Mouse (Mus musculus) forebrain, postnatal 0 days (tissue): ENCODE measurements around the gene Fam43b. TPM values are rescaled to one million over a fixed set of nuclear protein-coding genes. Genes with fewer than 3 reads are reported as not detected.

ENCODE experiments used
- ATAC-seq: fragments of 200-750 bp; cut with Nextera tagmentation; 2 replicates; pipeline ENCODE4 v1.8.0; 2017; ENCODE audit warnings: mild to moderate bottlenecking, moderate library complexity
- DNase-seq: peaks from one replicate; pipeline ENCODE4 v3.0.0-alpha.2; 2015
- H3K27ac ChIP-seq: fragments of 300-500 bp; sonication (generic); 2 replicates; pipeline ENCODE4 v1.5.1; 2014; ENCODE audit warnings: low read depth, mild to moderate bottlenecking, antibody characterized with exemption, low read length, moderate library complexity, mixed read lengths
- H3K27me3 ChIP-seq: fragments of 300-500 bp; sonication (generic); 2 replicates; pipeline ENCODE4 v1.6.1; 2014; ENCODE audit warnings: mild to moderate bottlenecking, low read length, mixed read lengths; ENCODE audit not compliant: insufficient read depth
- H3K36me3 ChIP-seq: fragments of 300-500 bp; sonication (generic); 2 replicates; pipeline ENCODE4 v1.6.1; 2014; ENCODE audit warnings: mild to moderate bottlenecking, moderate library complexity; ENCODE audit not compliant: insufficient read depth
- H3K4me1 ChIP-seq: fragments of 300-500 bp; sonication (generic); 2 replicates; pipeline ENCODE4 v1.6.1; 2014; ENCODE audit warnings: antibody characterized with exemption; ENCODE audit not compliant: insufficient read depth
- H3K4me2 ChIP-seq: fragments of 300-500 bp; sonication (generic); 2 replicates; pipeline ENCODE4 v1.6.1; 2014; ENCODE audit warnings: low read depth, mild to moderate bottlenecking, moderate library complexity
- H3K4me3 ChIP-seq: fragments of 300-500 bp; sonication (generic); 2 replicates; pipeline ENCODE4 v1.5.1; 2014; ENCODE audit warnings: low read depth, low read length, mixed read lengths
- H3K9ac ChIP-seq: fragments of 300-500 bp; sonication (generic); 2 replicates; pipeline ENCODE4 v1.6.1; 2014; ENCODE audit warnings: mild to moderate bottlenecking
- H3K9me3 ChIP-seq: fragments of 300-500 bp; sonication (generic); 2 replicates; pipeline ENCODE4 v1.6.1; 2016; ENCODE audit warnings: low read length
- CTCF ChIP-seq: sonication (generic); IDR thresholded peaks from 2 replicates; pipeline ENCODE4 v1.5.1; 2016; ENCODE audit warnings: antibody characterized with exemption, control low read depth, low read depth
- WGBS: fragments of 180-500 bp; shearing (Covaris S2); extraction: QIAGEN DNeasy Blood & Tissue Kit; methylation state at CpG from one replicate; pipeline ENCODE4 v1.1.7; 2014; 5-methylcytosine and 5-hydroxymethylcytosine counted together
- polyA plus RNA-seq: library from polyadenylated mRNA; unstranded; fragments of >200 nt; fragmentation: Nextera tagmentation; extraction: Ambion mirVana; gene quantifications from 2 replicates; pipeline ENCODE4 v1.2.1, GENCODE M21; 2015
- total RNA-seq: library from RNA; depleted of rRNA; stranded (reverse); fragments of >200 nt; gene quantifications from 2 replicates; pipeline ENCODE4 v1.2.3, GENCODE M21; 2014

The Fam43b gene
- total and polyA plus RNA-seq, 2 experiments from 2014 or later, result 14.7 to 22.6 TPM

DNA sequence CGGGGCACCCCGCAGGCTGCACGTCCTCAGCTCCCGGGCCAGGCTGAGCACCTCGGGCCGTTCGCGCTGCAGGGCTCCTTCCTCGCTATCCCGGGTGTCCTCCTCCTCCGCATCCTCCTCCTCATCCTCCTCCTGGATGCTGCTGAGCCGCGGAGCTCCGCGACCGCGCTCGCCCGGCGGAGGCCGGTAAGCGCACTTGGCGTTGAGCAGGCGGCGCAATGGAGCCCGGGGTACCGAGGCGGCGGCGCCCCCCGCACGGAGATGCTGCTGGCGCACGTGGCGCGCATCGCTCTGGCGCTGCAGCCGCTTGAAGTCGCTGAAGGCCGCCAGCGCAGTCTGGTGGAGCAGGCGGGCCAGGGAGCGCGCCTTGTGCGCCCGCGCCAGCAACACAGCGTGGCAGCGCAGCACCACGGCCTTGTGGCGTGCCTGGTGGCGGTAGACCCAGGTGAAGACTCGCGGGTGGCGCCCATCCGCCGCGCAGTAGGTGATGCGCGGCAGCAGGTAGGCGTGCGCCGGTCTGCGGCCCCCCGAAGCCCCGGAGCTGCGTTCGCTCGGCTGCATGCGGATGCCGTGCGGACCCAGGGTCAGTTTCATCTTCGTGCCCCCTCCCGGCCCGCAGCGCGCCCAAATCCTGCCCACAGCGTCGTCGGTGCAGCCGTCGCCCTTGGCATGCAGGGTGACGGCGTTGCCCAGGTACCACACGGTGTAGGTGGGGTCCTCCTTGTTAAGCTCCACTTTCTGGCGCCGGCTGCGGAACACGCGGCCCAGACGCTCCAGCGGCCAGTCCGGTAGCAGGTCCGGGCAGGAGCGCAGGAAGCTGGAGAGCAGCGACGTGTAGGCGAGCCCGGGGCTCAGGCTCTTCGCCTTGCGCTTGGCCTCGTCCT, 999 bp downstream of the Fam43b start:
- Histone ChIP-seq H3K9me3 (no peaks in the 10 kb centered on the region), H3K4me2 (peak overlapping the region; percentile 90), H3K36me3 (peaks cover 3% of the 10 kb centered on the region; the same call in 1 of the 2 replicates), H3K9ac (peak overlapping the region; percentile 67), H3K27me3 (peaks cover 26% of the 10 kb centered on the region), H3K27ac (peak overlapping the region; percentile 46), H3K4me1 (peaks cover 12% of the 10 kb centered on the region; the same call in 1 of the 2 replicates), H3K4me3 (peak overlapping the region; percentile 54)
- WGBS, result 3% methylated on average over 103 of the region's 103 CpGs
- DNase-seq, result peak; percentile 81
- TF ChIP-seq CTCF, result no peak
- ATAC-seq, result peak; percentile 83

DNA sequence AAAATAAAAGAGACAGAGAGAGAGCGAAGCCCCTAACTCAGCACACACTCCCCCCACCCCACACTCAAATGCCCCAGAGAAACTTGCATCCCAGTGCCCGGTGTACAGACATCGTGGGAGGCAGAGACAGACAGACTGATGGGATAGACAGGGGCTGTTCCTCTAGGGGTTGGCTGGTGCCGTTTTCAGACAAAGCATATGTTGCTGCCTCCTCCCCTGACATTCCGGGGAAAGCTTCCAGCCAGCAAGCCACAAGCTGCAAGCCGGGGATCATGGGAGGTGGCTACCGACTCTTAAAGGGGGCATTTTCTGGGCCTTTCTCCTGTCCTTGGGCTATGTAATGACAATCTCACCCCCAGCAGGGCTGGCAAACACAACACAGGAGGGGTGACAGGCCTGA, 2.6 kb downstream of the Fam43b start:
- peaks cover 26% of the 10 kb centered on the region for H3K27me3 ChIP-seq
- 58% methylated on average over 7 of the region's 7 CpGs for WGBS

DNA sequence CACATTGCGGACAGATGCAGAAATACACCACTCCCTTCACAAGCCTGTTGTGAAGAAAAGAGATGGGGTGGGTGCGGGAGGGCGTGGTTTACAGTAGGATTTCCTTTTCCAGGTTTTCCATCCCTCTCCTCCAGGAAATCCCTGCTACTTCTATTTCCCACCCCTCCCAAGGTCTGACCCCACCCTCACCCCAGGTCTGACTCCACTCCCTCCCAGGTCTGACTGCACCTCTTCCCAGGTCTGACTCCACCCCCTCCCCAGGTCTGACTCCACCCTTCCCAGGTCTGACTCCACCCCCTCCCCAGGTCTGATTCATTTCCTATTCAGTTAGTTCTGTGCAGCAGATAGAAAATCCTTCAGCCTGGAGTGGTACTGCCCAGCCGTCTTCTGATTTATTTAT, 12.5 kb downstream of the Fam43b start:
- Histone ChIP-seq H3K4me1 (0 out of 2 replicates have a peak, but pooled peaks cover 4% of the 10 kb centered on the region), H3K36me3 (no peaks in the 10 kb centered on the region), H3K4me2 (no peak overlapping the region), H3K27ac (no peak overlapping the region), H3K9ac (no peak overlapping the region), H3K4me3 (no peak overlapping the region), H3K9me3 (no peaks in the 10 kb centered on the region), H3K27me3 (no peaks in the 10 kb centered on the region)
- no peak for ATAC-seq
- TF ChIP-seq CTCF, result no peak
- DNase-seq, result no peak
- WGBS, result 53% methylated on average over 4 of the region's 4 CpGs

More for the DNA sequence above, 2.6 kb downstream of the Fam43b start:
- Histone ChIP-seq H3K27ac (no peak overlapping the region), H3K4me3 (peak overlapping the region; percentile 54), H3K4me2 (peak overlapping the region; percentile 90), H3K9me3 (no peaks in the 10 kb centered on the region), H3K4me1 (peaks cover 12% of the 10 kb centered on the region; the same call in 1 of the 2 replicates), H3K36me3 (peaks cover 3% of the 10 kb centered on the region; the same call in 1 of the 2 replicates), H3K9ac (peak overlapping the region; percentile 67; the same call in 1 of the 2 replicates)
- TF ChIP-seq CTCF, result no peak
- DNase-seq (no peak), ATAC-seq (no peak)

DNA sequence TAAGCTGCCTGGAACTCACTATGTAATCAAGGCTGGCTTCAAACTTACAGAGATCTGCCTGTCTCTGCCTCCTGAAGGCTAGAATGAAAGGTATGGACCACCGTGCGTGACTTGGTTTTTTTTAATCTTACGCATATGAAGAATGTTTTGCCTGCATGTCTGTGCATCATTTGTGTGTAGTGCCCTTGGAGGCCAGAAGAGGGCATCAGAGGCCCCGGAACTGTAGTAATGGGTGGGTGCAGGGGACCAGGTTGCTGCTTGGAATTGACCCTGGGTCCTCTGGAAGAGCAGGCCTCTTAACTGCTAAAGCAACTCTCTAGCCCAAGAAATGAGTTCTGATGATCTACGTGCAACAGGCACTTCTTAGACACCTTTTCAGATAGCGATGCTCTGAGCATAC, 13.9 kb downstream of the Fam43b start:
- DNase-seq, result no peak
- H3K27ac ChIP-seq, result no peak overlapping the region
- TF ChIP-seq CTCF, result peak; percentile 47
- H3K27me3 ChIP-seq, result no peaks in the 10 kb centered on the region
- ATAC-seq, result no peak
- no peak overlapping the region for H3K9ac ChIP-seq
- H3K4me1 ChIP-seq, result 0 out of 2 replicates have a peak, but pooled peaks cover 4% of the 10 kb centered on the region
- no peak overlapping the region for H3K4me3 ChIP-seq
- no peaks in the 10 kb centered on the region for H3K36me3 ChIP-seq
- no peak overlapping the region for H3K4me2 ChIP-seq
- 76% methylated on average over 6 of the region's 6 CpGs for WGBS
- no peaks in the 10 kb centered on the region for H3K9me3 ChIP-seq

DNA sequence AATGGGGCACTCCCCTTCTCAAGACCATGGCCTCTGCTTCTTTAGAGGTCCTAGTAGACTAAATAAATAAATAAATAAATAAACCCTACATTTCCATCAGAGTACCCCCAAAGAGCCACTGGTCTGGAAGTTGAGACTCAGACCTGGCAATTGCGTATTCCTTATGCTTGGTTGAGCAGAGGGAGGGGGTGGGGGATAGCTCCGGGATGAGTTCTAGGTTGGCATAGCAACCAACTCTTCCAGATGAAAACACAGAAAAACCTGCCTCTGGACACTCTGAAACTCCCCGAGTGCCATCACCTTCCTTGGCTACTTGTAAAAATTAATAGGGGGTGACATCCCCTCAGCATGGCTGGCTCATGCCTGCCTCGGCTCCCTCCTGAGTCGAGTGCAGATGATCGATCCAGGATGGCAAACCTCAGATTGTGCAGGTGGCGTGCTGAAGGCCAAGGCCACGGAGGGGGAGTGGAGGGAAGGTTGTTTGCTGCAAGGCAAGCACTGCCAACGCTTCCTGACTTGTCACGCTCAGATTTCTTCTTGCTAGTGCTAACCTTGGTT, 16.1 kb downstream of the Fam43b start:
- DNase-seq, result peak; percentile 16

DNA sequence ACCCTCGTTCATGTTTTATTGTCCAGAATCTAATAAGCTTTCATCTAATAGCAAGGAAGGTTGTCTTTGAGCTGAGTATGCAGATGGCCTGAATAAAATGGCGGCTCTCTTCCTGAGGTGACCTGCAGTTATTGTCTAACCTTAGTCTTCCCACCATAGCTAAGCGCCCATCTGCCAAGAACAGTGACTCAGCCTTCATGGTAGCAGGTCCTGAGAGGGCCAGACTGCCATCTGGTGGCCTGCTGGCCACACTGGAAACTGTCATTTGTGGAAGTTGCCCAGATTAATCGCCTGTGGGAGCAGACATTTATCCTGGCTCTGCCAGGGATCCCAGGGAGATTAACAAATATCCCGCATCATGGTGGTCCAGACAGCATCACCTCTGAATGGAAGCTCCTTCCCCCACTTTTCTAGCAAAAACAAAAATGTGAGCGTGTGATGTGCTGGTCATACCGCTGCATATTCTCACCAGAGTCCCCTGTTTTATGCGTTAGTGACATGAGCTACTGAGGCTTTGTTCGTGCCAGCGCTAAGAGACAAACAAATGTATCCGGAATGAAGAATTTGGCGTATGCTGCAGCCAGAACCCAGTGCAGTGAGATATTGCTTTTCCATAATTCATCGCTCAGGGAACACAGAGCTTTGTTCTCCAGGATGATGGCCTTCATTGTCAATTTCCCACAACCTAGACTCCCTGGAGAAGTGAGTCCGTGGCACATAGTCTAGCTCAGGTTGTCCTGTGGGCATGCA, 17.1 kb downstream of the Fam43b start:
- 36% methylated on average over 14 of the region's 14 CpGs for WGBS
- DNase-seq (peak; percentile 72), ATAC-seq (peak; percentile 71)
- Histone ChIP-seq H3K4me2 (no peak overlapping the region), H3K27me3 (no peaks in the 10 kb centered on the region), H3K36me3 (no peaks in the 10 kb centered on the region), H3K4me3 (no peak overlapping the region), H3K9ac (no peak overlapping the region), H3K9me3 (no peaks in the 10 kb centered on the region), H3K4me1 (0 out of 2 replicates have a peak, but pooled peaks cover 4% of the 10 kb centered on the region), H3K27ac (peak overlapping the region; percentile 54; the same call in 1 of the 2 replicates)
- peak; percentile 77 for TF ChIP-seq CTCF

More for the DNA sequence above, 16.1 kb downstream of the Fam43b start:
- no peak overlapping the region for H3K9ac ChIP-seq
- H3K4me2 ChIP-seq, result no peak overlapping the region
- 41% methylated on average over 10 of the region's 10 CpGs for WGBS
- H3K4me3 ChIP-seq, result no peak overlapping the region
- H3K27ac ChIP-seq, result no peak overlapping the region; the same call in 1 of the 2 replicates
- 0 out of 2 replicates have a peak, but pooled peaks cover 4% of the 10 kb centered on the region for H3K4me1 ChIP-seq
- no peak for TF ChIP-seq CTCF
- no peaks in the 10 kb centered on the region for H3K27me3 ChIP-seq
- no peaks in the 10 kb centered on the region for H3K36me3 ChIP-seq
- H3K9me3 ChIP-seq, result no peaks in the 10 kb centered on the region
- no peak for ATAC-seq
